ENCODE assay signal across 8 mouse cellular contexts in genomic region chr2:34772252-34773235, GRCm38 (mm10). TPM values are rescaled to one million over a fixed set of nuclear protein-coding genes. Genes with fewer than 3 reads are reported as not detected.
DNase-seq lines count a peak whose midpoint lies in the region; ATAC-seq and TF ChIP-seq lines count a peak whose summit lies in the region.

No protein-coding gene starts in this region.

- POLR2A ChIA-PET in Patski (lab: Charles Lee) = interaction anchor here (2.3 to 2.4 kb wide), 2 partner anchors 17 to 28 kb away, joined by 12 to 17 read pairs; partner anchors contain the start of genes Gapvd1 and Rabepk

- H3K36me3 ChIP-seq in kidney, postnatal 0 days (ENCODE audit: insufficient read depth, low read length) = peaks cover 32% of the 10 kb centered on the region
- H3K36me3 ChIP-seq in stomach, embryonic 16.5 days (ENCODE audit: control insufficient read depth, insufficient read depth, low read length) = peaks cover 30% of the 10 kb centered on the region

- DNase-seq in kidney, postnatal 0 days (ENCODE audit: low spot score) = peak; percentile 29
- no peak for DNase-seq in kidney, adult 11 months
- DNase-seq in Patski (ENCODE audit: low read depth, low spot score) = no peak
- peak; percentile 94 for DNase-seq in induced T-regulatory cell, adult 2 months (ENCODE audit: low read depth)
- DNase-seq in lung, postnatal 36 days = peak; percentile 58
- DNase-seq in layer of hippocampus, postnatal 25 days (ENCODE audit: extremely low spot score in 1 of 2, low spot score in 1 of 2) = no peak

- H3K27me3 ChIP-seq in kidney, postnatal 0 days (ENCODE audit: insufficient read depth, low read length) = no peaks in the 10 kb centered on the region
- no peaks in the 10 kb centered on the region for H3K27me3 ChIP-seq in Patski
- no peaks in the 10 kb centered on the region for H3K27me3 ChIP-seq in stomach, embryonic 16.5 days (ENCODE audit: control insufficient read depth, insufficient read depth, low read length)

- CTCF ChIA-PET in Patski (lab: Charles Lee) = interaction anchor here (1.1 kb wide), 1 partner anchor 12 kb away, joined by 6 read pairs; no protein-coding TSS in a partner anchor

- peak overlapping the region; percentile 87 for H3K4me3 ChIP-seq in kidney, postnatal 0 days (replicated peaks; ENCODE audit: low read depth, low read length)
- H3K4me3 ChIP-seq in embryonic fibroblast, embryonic 13.5 days (ENCODE audit: insufficient read depth, low read length) = peak overlapping the region; percentile 78
- peak overlapping the region; percentile 90 for H3K4me3 ChIP-seq in stomach, embryonic 16.5 days (replicated peaks; ENCODE audit: low read length)

- H3K4me1 ChIP-seq in kidney, postnatal 0 days (replicated peaks; ENCODE audit: insufficient read depth, low read length) = peaks cover 22% of the 10 kb centered on the region
- peaks cover 10% of the 10 kb centered on the region for H3K4me1 ChIP-seq in embryonic fibroblast, embryonic 13.5 days (ENCODE audit: control insufficient read depth, insufficient read depth, low read length)
- H3K4me1 ChIP-seq in stomach, embryonic 16.5 days (ENCODE audit: control insufficient read depth, insufficient read depth, low read length) = peaks cover 41% of the 10 kb centered on the region

- TF ChIP-seq CTCF in kidney, postnatal 0 days (IDR thresholded peaks at IDR 0.05; ENCODE audit: low read depth) = no peak
- TF ChIP-seq CTCF in Patski (IDR thresholded peaks at IDR 0.05) = no peak
- TF ChIP-seq CTCF in embryonic fibroblast, embryonic 13.5 days (IDR thresholded peaks at IDR 0.05; ENCODE audit: borderline replicate concordance, insufficient read depth, low read length) = no peak

- H3K27ac ChIP-seq in kidney, postnatal 0 days = peak overlapping the region; percentile 87
- peak overlapping the region; percentile 45; the same call in 1 of the 2 replicates for H3K27ac ChIP-seq in embryonic fibroblast, embryonic 13.5 days (ENCODE audit: insufficient read depth, low read length)
- peak overlapping the region; percentile 90 for H3K27ac ChIP-seq in stomach, embryonic 16.5 days (ENCODE audit: low read length)

- TF ChIP-seq POLR2A in embryonic fibroblast, embryonic 13.5 days (IDR thresholded peaks at IDR 0.05; ENCODE audit: low read depth, low read length) = peak; percentile 21; the same call in 1 of the 2 replicates

- WGBS in kidney, postnatal 0 days = 3% methylated on average over 50 of the region's 50 CpGs
- WGBS in stomach, embryonic 16.5 days = 2% methylated on average over 50 of the region's 50 CpGs

- peak overlapping the region; percentile 96 for H3K9ac ChIP-seq in kidney, postnatal 0 days (ENCODE audit: low read depth, low read length)
- H3K9ac ChIP-seq in stomach, embryonic 16.5 days (ENCODE audit: low read length) = peak overlapping the region; percentile 97

- no peaks in the 10 kb centered on the region for H3K9me3 ChIP-seq in kidney, postnatal 0 days (replicated peaks; ENCODE audit: low read length)
- H3K9me3 ChIP-seq in stomach, embryonic 16.5 days (replicated peaks; ENCODE audit: control insufficient read depth, low read length) = no peaks in the 10 kb centered on the region

- in situ Hi-C loops in Patski (cut with MboI; ENCODE audit: low pct_unique_long_range_greater_than_20kb) = no loop called here

- ATAC-seq in kidney, postnatal 0 days (replicated peaks; ENCODE audit: low FRiP score, low read depth) = 0 out of 2 replicates have a peak, but pooled peaks have one; percentile 0
- ATAC-seq in Patski = peak; percentile 1
- ATAC-seq in stomach, embryonic 16.5 days (ENCODE audit: insufficient read depth, low FRiP score) = no peak; the same call in 1 of the 2 replicates

- peak overlapping the region; percentile 59 for H3K4me2 ChIP-seq in kidney, postnatal 0 days (ENCODE audit: low read length)
- peak overlapping the region; percentile 81 for H3K4me2 ChIP-seq in stomach, embryonic 16.5 days (ENCODE audit: low read depth, low read length)

RNA-seq across cellular contexts. Expression of gene Hspa5, which starts 0.8 kb away (rescaled TPM):
- 688 and 780 TPM in 2 replicates for polyA plus RNA-seq in kidney, postnatal 0 days (2015; fragmentation: Nextera tagmentation; extraction: Ambion mirVana)
- 1,080 TPM for polyA plus RNA-seq in Patski (2021)
- polyA plus RNA-seq in embryonic fibroblast, embryonic 13.5 days (2011; ENCODE audit: insufficient read length, low read depth, missing spikeins) = 977 and 1,088 TPM in 2 replicates
- 941 and 997 TPM in 2 replicates for polyA plus RNA-seq in stomach, embryonic 16.5 days (2015; fragmentation: Nextera tagmentation; extraction: Ambion mirVana)
- 100 to 1,000 TPM; 220 to 358 TPM for total RNA-seq in layer of hippocampus, postnatal 25 days (2021)

RNA-seq across cellular contexts. Expression of gene Gapvd1, which starts 17.5 kb away (rescaled TPM):
- 56.6 and 58.7 TPM in 2 replicates for polyA plus RNA-seq in kidney, postnatal 0 days (2015; fragmentation: Nextera tagmentation; extraction: Ambion mirVana)
- 54.8 TPM for polyA plus RNA-seq in Patski (2021)
- polyA plus RNA-seq in embryonic fibroblast, embryonic 13.5 days (2011; ENCODE audit: insufficient read length, low read depth, missing spikeins) = 75.1 and 80.4 TPM in 2 replicates
- 73.4 and 81.4 TPM in 2 replicates for polyA plus RNA-seq in stomach, embryonic 16.5 days (2015; fragmentation: Nextera tagmentation; extraction: Ambion mirVana)
- total RNA-seq in layer of hippocampus, postnatal 25 days (2021) = 100 to 1,000 TPM in 1 of 2 experiments, 10 to 100 TPM in 1; 96.2 to 104 TPM

RNA-seq across cellular contexts. Expression of gene Rabepk, which starts 27.2 kb away (rescaled TPM):
- 30.8 and 33.3 TPM in 2 replicates for polyA plus RNA-seq in kidney, postnatal 0 days (2015; fragmentation: Nextera tagmentation; extraction: Ambion mirVana)
- 47.9 TPM for polyA plus RNA-seq in Patski (2021)
- 40.7 and 41.3 TPM in 2 replicates for polyA plus RNA-seq in embryonic fibroblast, embryonic 13.5 days (2011; ENCODE audit: insufficient read length, low read depth, missing spikeins)
- polyA plus RNA-seq in stomach, embryonic 16.5 days (2015; fragmentation: Nextera tagmentation; extraction: Ambion mirVana) = 33.4 and 40.6 TPM in 2 replicates
- 10 to 100 TPM; 29.6 to 34.6 TPM for total RNA-seq in layer of hippocampus, postnatal 25 days (2021)

RNA-seq across cellular contexts. Expression of gene Fbxw2, which starts 53.6 kb away (rescaled TPM):
- polyA plus RNA-seq in kidney, postnatal 0 days (2015; fragmentation: Nextera tagmentation; extraction: Ambion mirVana) = 61.0 and 65.8 TPM in 2 replicates
- 62.6 TPM for polyA plus RNA-seq in Patski (2021)
- 65.6 and 73.5 TPM in 2 replicates for polyA plus RNA-seq in embryonic fibroblast, embryonic 13.5 days (2011; ENCODE audit: insufficient read length, low read depth, missing spikeins)
- 73.5 and 74.5 TPM in 2 replicates for polyA plus RNA-seq in stomach, embryonic 16.5 days (2015; fragmentation: Nextera tagmentation; extraction: Ambion mirVana)
- total RNA-seq in layer of hippocampus, postnatal 25 days (2021) = 10 to 100 TPM; 82.5 to 84.3 TPM

Comparison
In these comparisons a context has a peak if more than half of its experiments do, and no peak if none do; other contexts are left out.
1. DNase-seq: peak in kidney, postnatal 0 days (single experiment), induced T-regulatory cell, adult 2 months (single experiment) and lung, postnatal 36 days (single experiment); none in kidney, adult 11 months (single experiment), Patski (single experiment) and layer of hippocampus, postnatal 25 days (0 of 2).
2. Peak in every context shown above with its lines, with median percentiles within 50 percentile points of each other: H3K27ac ChIP-seq and H3K4me3 ChIP-seq.